Mouse (Mus musculus): ENCODE results near the gene Ggps1. TPM values are rescaled to one million over a fixed set of nuclear protein-coding genes. Genes with fewer than 3 reads are reported as not detected.
A peak's percentile ranks its signal among the peaks of the same experiment; 100 is the strongest.

Ggps1 gene
- polyA plus RNA-seq, 1 experiment from 2014 or later, result 46.5 TPM

DNA sequence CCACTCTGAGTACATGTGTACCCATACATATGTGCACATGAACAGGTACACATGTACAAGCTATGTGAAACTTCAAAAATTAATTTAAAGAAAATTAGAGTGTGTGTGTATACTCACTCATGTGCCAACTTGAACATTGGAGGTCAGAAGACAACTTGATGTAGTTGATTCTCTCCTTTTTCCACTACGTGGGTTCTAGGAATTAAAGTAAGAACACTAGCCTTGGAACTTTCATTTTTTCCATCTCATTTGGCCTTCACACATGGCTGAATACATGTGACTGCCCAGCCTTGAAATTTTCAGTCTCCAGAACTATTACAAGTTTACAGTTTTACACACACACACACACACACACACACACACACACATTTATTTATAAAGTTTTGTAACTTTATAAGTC is 6.0 kb upstream of the Ggps1 start:
- Histone ChIP-seq H3K27ac (replicated peaks in 1 of 2; ENCODE audit: control insufficient read depth in 1 of 2, insufficient read depth in 1 of 2, low read depth in 2 of 2, low read length in 2 of 2) (no peak overlapping the region), H3K4me3 (ENCODE audit: control insufficient read depth in 1 of 2, insufficient read depth in 1 of 2, low read depth in 1 of 2, low read length in 2 of 2) (no peak overlapping the region), H3K4me2 (ENCODE audit: low read length) (no peak overlapping the region), H3K9ac (ENCODE audit: low read length) (no peak overlapping the region), H3K27me3 (ENCODE audit: control insufficient read depth, insufficient read depth, low read length) (no peaks in the 10 kb centered on the region), H3K36me3 (ENCODE audit: control insufficient read depth, insufficient read depth, low read length) (peaks cover 21% of the 10 kb centered on the region), H3K4me1 (ENCODE audit: control insufficient read depth in 2 of 2, insufficient read depth in 2 of 2, low read length in 2 of 2) (peaks cover 0 to 10% of the 10 kb centered on the region in 2 experiments; a peak in 2 of 4 replicates), H3K9me3 (ENCODE audit: control insufficient read depth, low read length) (no peaks in the 10 kb centered on the region)
- 93% methylated on average over 1 of the region's 1 CpGs for WGBS
- no peak for ATAC-seq (ENCODE audit: insufficient number of reproducible peaks, insufficient read depth, low FRiP score, low read depth)

DNA sequence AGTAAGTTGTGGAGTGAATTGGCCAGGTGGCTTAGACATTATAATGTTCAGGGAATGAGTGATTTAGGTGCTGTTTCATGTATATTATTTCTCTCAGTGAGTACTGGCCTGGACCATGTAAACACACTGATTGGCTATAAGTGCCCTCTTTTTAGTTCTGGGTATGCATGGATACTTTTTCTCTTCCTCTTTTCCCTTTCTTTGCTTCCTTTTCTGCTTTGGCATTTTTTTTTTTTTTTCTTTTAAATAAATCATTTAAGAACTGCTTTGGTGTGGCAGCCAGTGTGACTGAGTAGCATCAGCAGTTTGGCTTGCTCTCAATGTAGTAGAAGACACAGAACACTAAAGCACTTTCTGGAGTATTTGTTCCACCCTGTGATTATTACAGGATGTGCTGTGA is 4.7 kb upstream of the Ggps1 start:
- H3K4me1 ChIP-seq (ENCODE audit: control insufficient read depth in 2 of 2, insufficient read depth in 2 of 2, low read length in 2 of 2), result peaks cover 0 to 10% of the 10 kb centered on the region in 2 experiments; a peak in 2 of 4 replicates
- ATAC-seq (ENCODE audit: insufficient number of reproducible peaks, insufficient read depth, low FRiP score, low read depth), result no peak

DNA sequence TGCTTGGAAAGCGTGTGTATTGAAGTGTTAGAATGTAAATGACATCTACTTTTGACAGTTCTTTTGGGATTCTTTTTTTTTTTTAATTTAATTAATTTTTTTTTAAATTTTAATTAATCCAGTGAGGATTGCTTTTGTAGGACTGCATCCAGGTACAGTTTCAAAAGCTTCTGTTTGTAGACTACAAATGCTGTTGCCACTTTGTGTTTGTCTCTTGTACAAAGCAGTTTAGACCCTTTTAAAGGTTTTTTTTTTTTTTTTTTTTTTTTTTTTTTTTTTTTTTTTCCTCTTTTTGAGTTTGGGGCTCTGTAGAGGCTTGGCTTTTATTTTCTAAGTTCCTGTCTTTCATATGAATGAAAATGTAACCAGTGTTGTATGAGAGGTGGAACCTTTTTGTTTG is 2.4 kb upstream of the Ggps1 start:
- Histone ChIP-seq H3K4me1 (ENCODE audit: control insufficient read depth in 2 of 2, insufficient read depth in 2 of 2, low read length in 2 of 2) (peaks cover 2 to 21% of the 10 kb centered on the region in 2 experiments), H3K27ac (replicated peaks in 1 of 2; ENCODE audit: control insufficient read depth in 1 of 2, insufficient read depth in 1 of 2, low read depth in 2 of 2, low read length in 2 of 2) (no peak overlapping the region), H3K27me3 (ENCODE audit: control insufficient read depth, insufficient read depth, low read length) (no peaks in the 10 kb centered on the region), H3K4me3 (ENCODE audit: control insufficient read depth in 1 of 2, insufficient read depth in 1 of 2, low read depth in 1 of 2, low read length in 2 of 2) (no peak overlapping the region), H3K36me3 (ENCODE audit: control insufficient read depth, insufficient read depth, low read length) (peaks cover 21% of the 10 kb centered on the region), H3K9me3 (ENCODE audit: control insufficient read depth, low read length) (no peaks in the 10 kb centered on the region), H3K9ac (ENCODE audit: low read length) (no peak overlapping the region), H3K4me2 (ENCODE audit: low read length) (peak overlapping the region; percentile 13; the same call in 1 of the 2 replicates)
- ATAC-seq (ENCODE audit: insufficient number of reproducible peaks, insufficient read depth, low FRiP score, low read depth), result no peak
- WGBS, result 77% methylated on average over 1 of the region's 1 CpGs

More for the DNA sequence above, 4.7 kb upstream of the Ggps1 start:
- no peak overlapping the region for H3K4me2 ChIP-seq (ENCODE audit: low read length)
- no peaks in the 10 kb centered on the region for H3K9me3 ChIP-seq (ENCODE audit: control insufficient read depth, low read length)
- no peak overlapping the region for H3K4me3 ChIP-seq (ENCODE audit: control insufficient read depth in 1 of 2, insufficient read depth in 1 of 2, low read depth in 1 of 2, low read length in 2 of 2)
- H3K27ac ChIP-seq (replicated peaks in 1 of 2; ENCODE audit: control insufficient read depth in 1 of 2, insufficient read depth in 1 of 2, low read depth in 2 of 2, low read length in 2 of 2), result no peak overlapping the region
- no peak overlapping the region for H3K9ac ChIP-seq (ENCODE audit: low read length)
- H3K36me3 ChIP-seq (ENCODE audit: control insufficient read depth, insufficient read depth, low read length), result peaks cover 21% of the 10 kb centered on the region
- H3K27me3 ChIP-seq (ENCODE audit: control insufficient read depth, insufficient read depth, low read length), result no peaks in the 10 kb centered on the region

DNA sequence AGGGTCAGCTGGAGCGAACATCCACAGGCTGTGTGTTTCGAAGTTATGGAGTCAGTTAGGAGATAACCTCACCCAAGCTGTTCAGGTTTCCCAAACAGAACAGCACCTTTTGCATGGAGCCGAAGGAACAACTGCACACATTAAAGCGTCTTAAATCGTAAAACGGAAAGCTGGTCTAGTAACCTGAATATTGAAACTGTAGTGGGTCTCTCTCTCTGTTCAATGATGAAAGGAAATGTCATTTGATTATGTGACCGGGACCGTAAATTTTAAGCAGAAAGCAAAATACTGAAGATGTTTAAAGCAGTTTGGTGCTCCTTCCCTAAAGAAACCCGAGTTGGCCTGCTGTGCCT is 1.7 kb upstream of the Ggps1 start:
- Histone ChIP-seq H3K9me3 (ENCODE audit: control insufficient read depth, low read length) (no peaks in the 10 kb centered on the region), H3K4me3 (ENCODE audit: control insufficient read depth in 1 of 2, insufficient read depth in 1 of 2, low read depth in 1 of 2, low read length in 2 of 2) (peak overlapping the region; percentile 92 to 97), H3K27ac (replicated peaks in 1 of 2; ENCODE audit: control insufficient read depth in 1 of 2, insufficient read depth in 1 of 2, low read depth in 2 of 2, low read length in 2 of 2) (peak overlapping the region; percentile 27 to 96; a peak in 2 of 4 replicates), H3K9ac (ENCODE audit: low read length) (peak overlapping the region; percentile 97), H3K27me3 (ENCODE audit: control insufficient read depth, insufficient read depth, low read length) (no peaks in the 10 kb centered on the region), H3K4me2 (ENCODE audit: low read length) (peak overlapping the region; percentile 70), H3K4me1 (ENCODE audit: control insufficient read depth in 2 of 2, insufficient read depth in 2 of 2, low read length in 2 of 2) (peaks cover 2 to 21% of the 10 kb centered on the region in 2 experiments), H3K36me3 (ENCODE audit: control insufficient read depth, insufficient read depth, low read length) (peaks cover 21% of the 10 kb centered on the region)
- ATAC-seq (ENCODE audit: insufficient number of reproducible peaks, insufficient read depth, low FRiP score, low read depth), result no peak
- 16% methylated on average over 9 of the region's 9 CpGs for WGBS

DNA sequence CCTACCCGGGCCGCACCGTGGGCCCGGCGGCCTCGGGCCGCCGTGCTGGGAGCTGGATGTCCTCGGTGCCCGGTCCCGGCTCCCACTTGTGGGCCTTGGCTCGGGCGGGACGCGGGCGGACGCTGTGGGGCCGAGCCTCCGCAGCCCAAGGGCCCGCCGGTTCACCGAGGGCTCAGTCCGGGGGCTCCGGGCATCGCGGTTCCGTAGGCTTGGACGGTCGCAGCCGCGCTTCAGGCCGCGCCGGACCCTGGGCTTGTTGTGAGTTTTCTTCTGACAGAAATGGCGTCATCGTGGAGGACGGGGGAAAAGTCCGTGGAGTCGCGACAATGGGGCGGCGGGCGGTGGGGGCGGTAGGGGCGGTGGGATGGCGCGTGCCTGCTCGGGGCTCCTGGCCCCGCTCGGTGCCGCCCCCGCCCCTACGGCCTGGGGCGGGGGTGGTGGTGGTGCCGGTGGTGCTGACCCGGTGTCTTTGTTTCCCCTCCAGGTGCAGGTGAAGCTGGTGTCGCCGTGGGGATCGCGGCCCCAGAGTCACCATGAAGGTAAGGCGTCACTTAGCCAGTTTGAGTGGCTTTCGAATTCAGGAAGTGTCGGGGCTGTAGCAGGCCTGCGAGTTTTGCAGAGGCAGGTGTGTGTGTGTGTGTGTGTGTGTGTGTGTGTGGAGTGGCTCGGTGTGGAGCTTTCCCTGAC is 1.2 kb upstream of the Ggps1 start:
- H3K4me1 ChIP-seq (ENCODE audit: control insufficient read depth in 2 of 2, insufficient read depth in 2 of 2, low read length in 2 of 2), result peaks cover 2 to 21% of the 10 kb centered on the region in 2 experiments
- under 1% methylated on average over 53 of the region's 65 CpGs for WGBS
- ATAC-seq (ENCODE audit: insufficient number of reproducible peaks, insufficient read depth, low FRiP score, low read depth), result peak; percentile 1

DNA sequence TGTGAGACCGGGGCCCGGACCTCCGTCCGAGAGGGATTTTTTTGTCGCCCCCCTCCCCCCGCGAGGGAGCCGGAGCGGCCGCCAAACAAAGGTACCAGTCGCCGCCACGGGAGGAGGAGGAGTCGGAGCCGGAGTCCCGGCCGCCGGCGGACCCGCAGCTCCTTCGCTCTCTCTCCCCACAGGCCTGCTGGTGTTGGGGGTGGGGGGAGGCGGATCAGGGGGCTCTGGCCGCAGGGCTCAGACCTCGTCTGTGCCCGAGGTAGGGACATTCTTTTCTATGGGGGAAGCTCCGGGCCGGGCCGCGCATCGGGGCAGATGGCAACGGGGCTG is 619 bp upstream of the Ggps1 start:
- Histone ChIP-seq H3K9ac (ENCODE audit: low read length) (peak overlapping the region; percentile 97), H3K36me3 (ENCODE audit: control insufficient read depth, insufficient read depth, low read length) (peaks cover 22% of the 10 kb centered on the region), H3K9me3 (ENCODE audit: control insufficient read depth, low read length) (no peaks in the 10 kb centered on the region), H3K4me2 (ENCODE audit: low read length) (peak overlapping the region; percentile 70), H3K27ac (replicated peaks in 1 of 2; ENCODE audit: control insufficient read depth in 1 of 2, insufficient read depth in 1 of 2, low read depth in 2 of 2, low read length in 2 of 2) (peak overlapping the region; percentile 92 to 96), H3K27me3 (ENCODE audit: control insufficient read depth, insufficient read depth, low read length) (no peaks in the 10 kb centered on the region), H3K4me3 (ENCODE audit: control insufficient read depth in 1 of 2, insufficient read depth in 1 of 2, low read depth in 1 of 2, low read length in 2 of 2) (peak overlapping the region; percentile 92 to 97), H3K4me1 (ENCODE audit: control insufficient read depth in 2 of 2, insufficient read depth in 2 of 2, low read length in 2 of 2) (peaks cover 2 to 21% of the 10 kb centered on the region in 2 experiments)
- 0% methylated on average over 16 of the region's 31 CpGs for WGBS
- ATAC-seq (ENCODE audit: insufficient number of reproducible peaks, insufficient read depth, low FRiP score, low read depth), result peak; percentile 19

More for the DNA sequence above, 1.2 kb upstream of the Ggps1 start:
- Histone ChIP-seq H3K36me3 (ENCODE audit: control insufficient read depth, insufficient read depth, low read length) (peaks cover 21% of the 10 kb centered on the region), H3K27ac (replicated peaks in 1 of 2; ENCODE audit: control insufficient read depth in 1 of 2, insufficient read depth in 1 of 2, low read depth in 2 of 2, low read length in 2 of 2) (peak overlapping the region; percentile 92 to 96), H3K27me3 (ENCODE audit: control insufficient read depth, insufficient read depth, low read length) (no peaks in the 10 kb centered on the region), H3K4me3 (ENCODE audit: control insufficient read depth in 1 of 2, insufficient read depth in 1 of 2, low read depth in 1 of 2, low read length in 2 of 2) (peak overlapping the region; percentile 92 to 97), H3K9ac (ENCODE audit: low read length) (peak overlapping the region; percentile 97), H3K4me2 (ENCODE audit: low read length) (peak overlapping the region; percentile 70), H3K9me3 (ENCODE audit: control insufficient read depth, low read length) (no peaks in the 10 kb centered on the region)

DNA sequence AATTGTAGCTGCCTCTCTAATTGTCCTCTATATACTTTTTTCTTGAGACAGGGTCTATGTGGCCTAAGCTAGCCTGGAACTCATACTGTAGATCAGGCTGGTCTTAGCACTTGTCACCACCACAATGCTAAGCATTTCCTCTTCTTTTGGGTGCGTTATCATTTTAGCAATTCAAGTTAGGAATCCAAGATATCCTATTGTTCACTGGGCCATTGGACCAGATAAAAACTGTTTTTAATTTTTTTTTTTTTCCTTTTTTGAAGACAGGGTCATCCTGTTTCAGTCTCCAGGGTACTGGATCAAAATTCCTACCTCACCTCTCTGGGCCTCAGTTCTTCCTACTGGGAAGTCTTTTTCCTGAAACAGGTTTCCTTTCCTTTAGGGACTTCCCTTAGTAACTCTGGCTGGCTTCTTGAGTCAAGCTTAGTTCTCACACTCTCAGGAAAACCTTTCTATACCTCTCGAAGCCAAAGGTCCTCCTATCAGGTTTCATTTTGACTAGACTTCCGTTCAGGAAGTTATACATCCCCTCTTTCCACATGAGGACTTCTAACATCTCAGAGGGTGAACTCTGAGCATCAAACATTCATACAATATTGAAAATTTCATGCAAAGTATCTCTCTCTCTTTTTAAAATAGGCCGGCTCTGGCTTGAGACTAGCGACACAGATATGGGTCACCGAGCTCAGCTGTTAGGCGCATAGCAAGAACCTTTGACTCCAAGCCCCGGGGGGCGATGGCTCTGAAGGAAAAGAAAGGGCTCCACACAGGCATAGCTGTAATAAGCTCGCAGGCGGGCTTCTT is 877 bp downstream of the Ggps1 start:
- Histone ChIP-seq H3K27ac (replicated peaks in 1 of 2; ENCODE audit: control insufficient read depth in 1 of 2, insufficient read depth in 1 of 2, low read depth in 2 of 2, low read length in 2 of 2) (peak overlapping the region; percentile 78 to 90), H3K9me3 (ENCODE audit: control insufficient read depth, low read length) (no peaks in the 10 kb centered on the region), H3K4me2 (ENCODE audit: low read length) (peak overlapping the region; percentile 82), H3K27me3 (ENCODE audit: control insufficient read depth, insufficient read depth, low read length) (no peaks in the 10 kb centered on the region), H3K9ac (ENCODE audit: low read length) (peak overlapping the region; percentile 89), H3K36me3 (ENCODE audit: control insufficient read depth, insufficient read depth, low read length) (peaks cover 15% of the 10 kb centered on the region), H3K4me1 (ENCODE audit: control insufficient read depth in 2 of 2, insufficient read depth in 2 of 2, low read length in 2 of 2) (peaks cover 2 to 21% of the 10 kb centered on the region in 2 experiments), H3K4me3 (ENCODE audit: control insufficient read depth in 1 of 2, insufficient read depth in 1 of 2, low read depth in 1 of 2, low read length in 2 of 2) (peak overlapping the region; percentile 91 to 97)
- 5% methylated on average over 11 of the region's 11 CpGs for WGBS
- no peak for ATAC-seq (ENCODE audit: insufficient number of reproducible peaks, insufficient read depth, low FRiP score, low read depth)
